Mouse (Mus musculus) spleen, postnatal 0 days (tissue): ENCODE results near the gene Rnf151. TPM values are rescaled to one million over a fixed set of nuclear protein-coding genes. Genes with fewer than 3 reads are reported as not detected.

ENCODE experiments used
- polyA plus RNA-seq: library from polyadenylated mRNA; unstranded; fragments of >200 nt; fragmentation: Nextera tagmentation; extraction: Ambion mirVana; gene quantifications from 2 replicates; pipeline ENCODE4 v1.2.1, GENCODE M21; 2015

The Rnf151 gene
- polyA plus RNA-seq: not detected in 2 replicates

GRCm38 (mm10) chr17:24717943-24718342 is at the start of gene Rnf151, which contains the start of gene Rps2:
TSS of gene Rnf151 (minus strand) at chr17:24718063.
TSS of gene Rps2 (plus strand) at chr17:24718116.

GRCm38 (mm10) chr17:24752415-24753394 is 34.8 kb upstream of the Rnf151 start, which contains the start of gene Hs3st6:
TSS of gene Hs3st6 (plus strand) at chr17:24752988.

GRCm38 (mm10) chr17:24736330-24737051 is 18.6 kb upstream of the Rnf151 start, which contains the start of gene Msrb1:
TSS of gene Msrb1 (plus strand) at chr17:24736642.

GRCm38 (mm10) chr17:24727618-24728017 is 9.8 kb upstream of the Rnf151 start, which contains the start of gene Rpl3l:
TSS of gene Rpl3l (plus strand) at chr17:24727820.

GRCm38 (mm10) chr17:24724184-24724583 is 6.3 kb upstream of the Rnf151 start, which contains the start of gene Ndufb10:
TSS of gene Ndufb10 (minus strand) at chr17:24724478.

GRCm38 (mm10) chr17:24706982-24707800 is 10.7 kb downstream of the Rnf151 start, which contains the start of gene Tbl3:
TSS of gene Tbl3 (minus strand) at chr17:24707660.

GRCm38 (mm10) chr17:24696011-24696697 is 21.7 kb downstream of the Rnf151 start, which contains the start of the genes Gfer and Noxo1:
TSS of gene Gfer (minus strand) at chr17:24696156.
TSS of gene Noxo1 (plus strand) at chr17:24696234.

GRCm38 (mm10) chr17:24689251-24690081 is 28.4 kb downstream of the Rnf151 start, which contains the start of gene Syngr3:
TSS of gene Syngr3 (minus strand) at chr17:24689955.

GRCm38 (mm10) chr17:24669545-24670245 is 48.2 kb downstream of the Rnf151 start, which contains the start of gene Zfp598:
TSS of gene Zfp598 (plus strand) at chr17:24669687.

Other genes starting within 250 kb of the Rnf151 start
- 17.4 and 20.1 TPM in 2 replicates for gene E4f1, start 247.8 kb downstream of the Rnf151 start, polyA plus RNA-seq
- 74.7 and 81.1 TPM in 2 replicates for gene Pgp, start 247.7 kb downstream of the Rnf151 start, polyA plus RNA-seq
- not detected in 2 replicates for gene Bricd5, start 244.2 kb downstream of the Rnf151 start, polyA plus RNA-seq
- 14.6 and 17.9 TPM in 2 replicates for gene Mlst8, start 239.0 kb downstream of the Rnf151 start, polyA plus RNA-seq
- 0.38 and 0.40 TPM in 2 replicates for gene Caskin1, start 229.5 kb downstream of the Rnf151 start, polyA plus RNA-seq
- 41.7 and 45.4 TPM in 2 replicates for gene Traf7, start 190.1 kb downstream of the Rnf151 start, polyA plus RNA-seq
- 1.5 and 2.3 TPM in 2 replicates for gene Rab26, start 183.9 kb downstream of the Rnf151 start, polyA plus RNA-seq
- 4.8 and 12.3 TPM in 2 replicates for gene Pkd1, start 168.2 kb downstream of the Rnf151 start, polyA plus RNA-seq
- 33.4 and 33.5 TPM in 2 replicates for gene Tsc2, start 85.4 kb downstream of the Rnf151 start, polyA plus RNA-seq
- gene Nthl1, start 85.4 kb downstream of the Rnf151 start, polyA plus RNA-seq: 6.9 and 8.2 TPM in 2 replicates
- 32.8 and 46.2 TPM in 2 replicates for gene Slc9a3r2, start 67.7 kb downstream of the Rnf151 start, polyA plus RNA-seq
- gene Npw, start 59.6 kb downstream of the Rnf151 start, polyA plus RNA-seq: 0.44 and 0.54 TPM in 2 replicates
- 9.6 and 9.9 TPM in 2 replicates for gene Zfp598, start 48.4 kb downstream of the Rnf151 start, polyA plus RNA-seq
- 0.06 and 0.11 TPM in 2 replicates for gene Syngr3, start 28.1 kb downstream of the Rnf151 start, polyA plus RNA-seq
- gene Gfer, start 21.9 kb downstream of the Rnf151 start, polyA plus RNA-seq: 31.0 and 32.6 TPM in 2 replicates
- 0.81 and 1.3 TPM in 2 replicates for gene Noxo1, start 21.8 kb downstream of the Rnf151 start, polyA plus RNA-seq
- 35.3 and 37.9 TPM in 2 replicates for gene Tbl3, start 10.4 kb downstream of the Rnf151 start, polyA plus RNA-seq
- 1,569 and 1,600 TPM in 2 replicates for gene Rps2, start 53 bp upstream of the Rnf151 start, polyA plus RNA-seq
- gene Ndufb10, start 6.4 kb upstream of the Rnf151 start, polyA plus RNA-seq: 212 and 230 TPM in 2 replicates
- 1.1 and 1.3 TPM in 2 replicates for gene Rpl3l, start 9.8 kb upstream of the Rnf151 start, polyA plus RNA-seq
- gene Msrb1, start 18.6 kb upstream of the Rnf151 start, polyA plus RNA-seq: 103 and 110 TPM in 2 replicates
- not detected in 2 replicates for gene Hs3st6, start 34.9 kb upstream of the Rnf151 start, polyA plus RNA-seq
- 0.32 and 0.78 TPM in 2 replicates for gene Meiob, start 86.2 kb upstream of the Rnf151 start, polyA plus RNA-seq
- gene Hagh, start 122.1 kb upstream of the Rnf151 start, polyA plus RNA-seq: 168 and 186 TPM in 2 replicates
- gene Fahd1, start 132.3 kb upstream of the Rnf151 start, polyA plus RNA-seq: 54.4 and 61.1 TPM in 2 replicates
- 0.08 and 0.21 TPM in 2 replicates for gene Igfals, start 147.9 kb upstream of the Rnf151 start, polyA plus RNA-seq
- gene Nubp2, start 168.3 kb upstream of the Rnf151 start, polyA plus RNA-seq: 73.8 and 78.0 TPM in 2 replicates
- gene Spsb3, start 168.6 kb upstream of the Rnf151 start, polyA plus RNA-seq: 51.9 and 55.4 TPM in 2 replicates
- 11.8 and 12.7 TPM in 2 replicates for gene Eme2, start 177.0 kb upstream of the Rnf151 start, polyA plus RNA-seq
- gene Mrps34, start 177.1 kb upstream of the Rnf151 start, polyA plus RNA-seq: 71.0 and 73.0 TPM in 2 replicates
- gene Nme3, start 178.4 kb upstream of the Rnf151 start, polyA plus RNA-seq: 66.5 and 77.6 TPM in 2 replicates
- gene Mapk8ip3, start 218.9 kb upstream of the Rnf151 start, polyA plus RNA-seq: 12.6 and 13.3 TPM in 2 replicates
- 45.9 and 49.2 TPM in 2 replicates for gene Jpt2, start 242.6 kb upstream of the Rnf151 start, polyA plus RNA-seq